Mouse (Mus musculus) layer of hippocampus, adult 9-11 months (tissue): ENCODE data around the gene Ankrd39.
A peak's percentile ranks its signal among the peaks of the same experiment; 100 is the strongest.

Experiments
- DNase-seq: peaks from one replicate; pipeline ENCODE4 v3.0.0; 2022

The Ankrd39 gene

GRCm38 (mm10) chr1:36546888-36547471, at the start of gene Ankrd39:
Gene Ankrd39 (minus strand): TSS chr1:36547445.
- DNase-seq = peak; percentile 99

- peak; percentile 63 for DNase-seq
Measured at GRCm38 (mm10) chr1:36596114-36596513, 48.9 kb upstream of the Ankrd39 start.

- DNase-seq = no peak
Measured at GRCm38 (mm10) chr1:36595167-36595931, 48.1 kb upstream of the Ankrd39 start.

GRCm38 (mm10) chr1:36593099-36593498, 45.9 kb upstream of the Ankrd39 start:
- DNase-seq = no peak

GRCm38 (mm10) chr1:36591408-36591807, 44.2 kb upstream of the Ankrd39 start:
- DNase-seq = no peak

- no peak for DNase-seq
Measured at GRCm38 (mm10) chr1:36590664-36591063, 43.4 kb upstream of the Ankrd39 start.

DNA sequence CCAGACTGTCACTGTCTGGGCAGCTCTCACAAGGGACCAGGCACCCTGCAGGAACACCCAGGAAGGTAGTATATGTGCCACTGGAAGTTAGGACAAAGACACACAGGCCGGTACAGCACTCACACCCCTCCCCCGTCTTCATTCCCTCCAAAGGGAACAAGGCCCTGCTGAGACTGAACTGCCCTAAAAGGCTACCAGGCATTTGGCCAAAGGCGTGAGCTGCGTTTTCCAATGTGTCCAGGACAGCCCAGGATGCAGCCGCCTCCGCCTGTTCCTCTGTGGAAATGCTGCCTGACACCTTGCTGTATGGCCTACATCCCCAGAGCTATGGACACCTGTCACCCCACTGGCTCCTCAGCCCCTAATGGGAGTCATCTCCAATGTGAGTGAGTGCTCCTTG, 42.2 kb upstream of the Ankrd39 start:
- DNase-seq = no peak

GRCm38 (mm10) chr1:36588476-36589450, 41.5 kb upstream of the Ankrd39 start:
- no peak for DNase-seq

DNA sequence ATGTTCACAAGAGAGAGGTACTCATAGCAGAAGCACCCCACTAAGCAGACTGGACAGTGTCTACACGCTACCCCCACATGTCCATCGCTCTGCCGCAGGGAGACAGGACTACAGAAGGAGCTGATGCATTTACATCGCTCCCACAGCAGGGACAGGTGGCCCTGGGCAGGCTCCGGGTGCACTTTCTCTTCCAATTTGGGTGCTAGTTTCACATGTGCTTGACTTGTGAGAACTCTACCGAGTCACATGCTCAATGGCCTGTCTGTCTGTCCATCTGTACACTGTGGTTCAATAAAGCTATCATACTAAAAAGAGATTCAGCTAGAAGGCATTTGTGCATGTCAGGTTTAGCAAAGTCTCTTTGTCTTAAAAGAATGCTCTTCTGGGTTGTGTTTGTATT, 40.6 kb upstream of the Ankrd39 start:
- DNase-seq = no peak

DNA sequence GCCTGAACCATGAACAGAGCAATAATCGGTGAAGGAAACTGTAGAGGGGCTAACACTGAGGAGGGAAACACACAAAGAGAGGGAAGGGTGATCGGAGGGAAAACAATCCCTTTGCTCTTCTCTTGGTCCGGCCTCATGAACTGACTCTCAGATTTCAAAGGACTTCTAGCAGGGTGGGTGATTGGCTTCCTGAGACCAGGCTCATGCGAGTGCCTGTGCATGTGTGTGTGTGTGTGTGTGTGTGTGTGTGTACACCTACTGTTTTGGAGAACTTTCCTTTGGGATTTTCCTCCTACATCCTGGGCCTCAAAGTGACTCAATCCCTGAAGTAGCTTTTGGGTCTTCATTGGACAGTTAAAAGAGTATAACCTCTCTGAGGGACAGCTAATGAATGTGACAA, 39.0 kb upstream of the Ankrd39 start:
- no peak for DNase-seq

- no peak for DNase-seq
Measured at GRCm38 (mm10) chr1:36583408-36584116, 36.3 kb upstream of the Ankrd39 start.

GRCm38 (mm10) chr1:36582211-36582610, 35.0 kb upstream of the Ankrd39 start:
- DNase-seq = no peak

DNA sequence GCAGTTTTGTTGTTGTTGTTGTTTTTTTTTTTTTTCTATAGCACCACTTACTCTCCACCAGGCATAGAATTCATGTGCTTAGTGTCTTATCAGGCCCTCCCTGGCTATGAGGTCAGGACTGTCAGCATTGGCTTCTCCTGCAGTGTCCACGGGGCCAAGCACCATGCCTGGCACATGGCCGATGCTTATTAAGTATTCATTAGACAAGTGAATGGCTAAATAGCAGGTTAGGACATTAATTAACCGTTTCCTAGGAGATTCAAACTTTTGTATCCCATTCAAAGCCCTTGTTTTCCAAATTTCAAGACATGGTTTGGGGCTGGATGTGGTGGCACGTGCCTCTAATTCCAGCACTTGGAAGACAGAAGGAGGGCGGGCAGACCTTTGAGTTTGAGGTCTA, 34.0 kb upstream of the Ankrd39 start:
- DNase-seq = no peak

GRCm38 (mm10) chr1:36580384-36581207, 33.4 kb upstream of the Ankrd39 start:
- DNase-seq = peak; percentile 57

GRCm38 (mm10) chr1:36579974-36580383, 32.7 kb upstream of the Ankrd39 start:
- no peak for DNase-seq

DNA sequence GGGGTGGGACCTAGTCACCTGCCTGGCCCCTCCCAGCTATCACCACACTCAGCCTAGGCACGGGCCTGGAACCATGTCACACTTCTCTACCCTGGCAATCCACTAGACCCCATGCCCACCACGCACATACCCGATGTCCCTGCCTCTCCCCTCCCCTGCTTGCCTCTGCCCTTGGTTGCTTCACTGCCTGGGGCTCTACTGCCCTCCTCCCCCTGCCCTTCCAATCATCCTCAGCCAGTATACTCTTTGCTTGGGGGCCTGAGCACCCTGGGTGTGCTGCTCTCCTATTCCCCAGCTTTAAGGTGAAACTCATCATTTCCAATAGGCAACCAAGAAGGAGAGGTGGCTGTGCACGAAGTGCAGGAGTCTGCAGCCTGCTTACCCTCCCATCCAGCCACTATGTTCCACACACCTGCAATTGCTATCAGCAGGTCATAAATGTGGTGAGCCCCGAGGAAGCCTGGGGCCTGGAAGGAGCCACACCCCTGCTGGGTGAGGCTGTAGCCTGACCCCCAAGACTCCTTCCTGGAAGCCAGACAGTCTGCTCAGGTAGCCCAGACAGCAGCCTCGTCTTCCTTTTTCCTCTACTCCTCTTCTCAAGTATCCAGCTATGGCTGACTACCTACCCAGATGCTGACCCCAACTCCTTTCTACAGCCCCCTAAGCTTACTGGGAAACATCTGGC, 29.9 kb upstream of the Ankrd39 start:
- DNase-seq = no peak

- no peak for DNase-seq
Measured at GRCm38 (mm10) chr1:36575347-36575746, 28.1 kb upstream of the Ankrd39 start.

- no peak for DNase-seq
Measured at GRCm38 (mm10) chr1:36574196-36574955, 27.1 kb upstream of the Ankrd39 start.

DNA sequence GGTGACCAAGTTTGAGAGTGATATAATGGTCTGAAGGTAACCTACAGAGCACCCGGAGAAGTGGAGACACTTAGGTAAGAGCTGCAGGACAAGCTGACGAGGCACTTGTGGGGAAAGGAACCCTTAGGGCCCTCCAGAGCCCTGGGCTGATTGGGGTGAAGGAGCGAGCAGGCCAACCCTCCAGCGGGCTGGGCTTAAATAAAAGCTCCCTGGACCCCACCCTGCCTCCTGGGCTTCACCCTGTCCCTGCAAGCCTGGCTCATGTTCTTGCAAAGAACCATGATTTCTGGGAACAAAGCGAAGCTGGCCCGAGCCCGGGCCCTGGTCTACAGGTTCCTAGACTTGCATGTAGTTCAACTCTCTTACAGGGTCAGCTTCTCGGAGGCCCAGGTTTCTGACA, 26.3 kb upstream of the Ankrd39 start:
- DNase-seq = no peak

GRCm38 (mm10) chr1:36572709-36573108, 25.5 kb upstream of the Ankrd39 start:
- DNase-seq = no peak
